Mouse (Mus musculus): Measurements from ENCODE around the gene Krt81.

Krt81 gene

GRCm38 (mm10) chr15:101453093-101453736 is 10.3 kb downstream of the Krt81 start:
- DNase-seq (ENCODE audit: low spot score in 2 of 2) = peak; percentile 22 to 29

GRCm38 (mm10) chr15:101447444-101447843 is 16.1 kb downstream of the Krt81 start, which contains the start of gene Krt88:
TSS of gene Krt88 (plus strand) at chr15:101447744.
- DNase-seq (ENCODE audit: low spot score in 2 of 2) = no peak

- no peak for DNase-seq (ENCODE audit: low spot score in 2 of 2)
These were observed 17.0 kb downstream of the Krt81 start for GRCm38 (mm10) chr15:101446572-101446971.

- no peak for DNase-seq (ENCODE audit: low spot score in 2 of 2)
These were observed 22.7 kb downstream of the Krt81 start for GRCm38 (mm10) chr15:101440837-101441236.

- no peak for DNase-seq (ENCODE audit: low spot score in 2 of 2)
These were observed 25.0 kb downstream of the Krt81 start, which contains the start of gene Krt87 for GRCm38 (mm10) chr15:101438555-101438954. TSS of gene Krt87 (minus strand) at chr15:101438804.

- no peak for DNase-seq (ENCODE audit: low spot score in 2 of 2)
These were observed 26.9 kb downstream of the Krt81 start for GRCm38 (mm10) chr15:101436611-101437010.

- no peak for DNase-seq (ENCODE audit: low spot score in 2 of 2)
These were observed 38.6 kb downstream of the Krt81 start for GRCm38 (mm10) chr15:101424914-101425313.

GRCm38 (mm10) chr15:101420903-101421302 is 42.6 kb downstream of the Krt81 start:
- no peak for DNase-seq (ENCODE audit: low spot score in 2 of 2)

- DNase-seq (ENCODE audit: low spot score in 2 of 2) = no peak
These were observed 44.6 kb downstream of the Krt81 start for GRCm38 (mm10) chr15:101418950-101419349.

GRCm38 (mm10) chr15:101414807-101415565 is 48.6 kb downstream of the Krt81 start:
- DNase-seq (ENCODE audit: low spot score in 2 of 2) = no peak

- DNase-seq (ENCODE audit: low spot score in 2 of 2) = no peak
These were observed 49.5 kb downstream of the Krt81 start for GRCm38 (mm10) chr15:101413916-101414635.

- no peak for DNase-seq (ENCODE audit: low spot score in 2 of 2)
These were observed 51.4 kb downstream of the Krt81 start for GRCm38 (mm10) chr15:101412188-101412587.

GRCm38 (mm10) chr15:101410775-101411174 is 52.8 kb downstream of the Krt81 start, which contains the start of gene Krt7:
TSS of gene Krt7 (plus strand) at chr15:101411043.
- no peak for DNase-seq (ENCODE audit: low spot score in 2 of 2)
